ENCODE assay signal across 22 mouse cellular contexts in genomic region chr8:78423937-78424336, GRCm38 (mm10). TPM values are rescaled to one million over a fixed set of nuclear protein-coding genes. Genes with fewer than 3 reads are reported as not detected.
"Had no signal": no experiment of that assay in that cellular context is flagged by ENCODE, and none has a peak within 500 bp of the region (broad histone marks: within the 10 kb centered on the region; RNA-seq: fewer than 3 reads in every experiment).

No protein-coding gene starts in this region.

- ATAC-seq: liver, postnatal 0 days; lung, postnatal 0 days; midbrain, embryonic 15.5 days had no signal

- DNase-seq: liver, postnatal 0 days; lung, adult 2 months; lung, postnatal 14 days; lung, postnatal 36 days; right cerebral cortex, postnatal 14 days; thymus, adult 2 months; thymus, postnatal 25 days; thymus, postnatal 4 days had no signal

- H3K27ac ChIP-seq: lung, embryonic 15.5 days; macrophage; midbrain, embryonic 12.5 days; midbrain, embryonic 15.5 days; neural tube, embryonic 12.5 days; stomach, embryonic 15.5 days; stomach, postnatal 0 days had no signal

- H3K9me3 ChIP-seq: lung, embryonic 15.5 days; megakaryocyte, embryonic 14.5 days; midbrain, embryonic 12.5 days; midbrain, embryonic 15.5 days; neural tube, embryonic 12.5 days; stomach, embryonic 15.5 days had no signal

- H3K4me3 ChIP-seq: lung, embryonic 15.5 days; megakaryocyte, embryonic 14.5 days; midbrain, embryonic 12.5 days; midbrain, embryonic 15.5 days; neural tube, embryonic 12.5 days; stomach, embryonic 15.5 days had no signal

- H3K36me3 ChIP-seq: lung, embryonic 15.5 days; midbrain, embryonic 12.5 days; midbrain, embryonic 15.5 days; neural tube, embryonic 12.5 days; stomach, embryonic 15.5 days had no signal

- H3K4me2 ChIP-seq: lung, embryonic 15.5 days; midbrain, embryonic 12.5 days; midbrain, embryonic 15.5 days; neural tube, embryonic 12.5 days; stomach, embryonic 15.5 days had no signal

- H3K9ac ChIP-seq: liver, postnatal 0 days; lung, embryonic 15.5 days; midbrain, embryonic 12.5 days; midbrain, embryonic 15.5 days; neural tube, embryonic 12.5 days; stomach, embryonic 15.5 days had no signal

RNA-seq across cellular contexts. Expression of gene Pou4f2, which starts 12.5 kb away (rescaled TPM):
- total RNA-seq: megakaryocyte progenitor cell, adult 5-6 weeks; monocyte, adult 5-6 weeks; neutrophil, adult 5-6 weeks had no signal
- polyA plus RNA-seq: liver, postnatal 0 days; lung, adult 2 months; lung, embryonic 15.5 days; lung, postnatal 0 days; macrophage; spleen, adult 2 months; stomach, embryonic 15.5 days; stomach, postnatal 0 days; thymus, adult 2 months; urinary bladder, adult 2 months had no signal
